Mouse (Mus musculus): ENCODE measurements around the gene Mepce. TPM values are rescaled to one million over a fixed set of nuclear protein-coding genes. Genes with fewer than 3 reads are reported as not detected.
"Not testable (repeated sequence)": the region's sequence is repeated elsewhere in the genome, so short reads cannot be mapped to it uniquely, and the experiment has no call there.

Gene Mepce
- total RNA-seq, 2 experiments from 2014 or later = 30.1 to 35.3 TPM

GRCm38 (mm10) chr5:137770709-137771108, 16.7 kb downstream of the Mepce start:
- intact Hi-C loops (cut with DNase I) = no loop called here
- DNase-seq (ENCODE audit: extremely low spot score in 1 of 2, low spot score in 2 of 2) = no peak

DNA sequence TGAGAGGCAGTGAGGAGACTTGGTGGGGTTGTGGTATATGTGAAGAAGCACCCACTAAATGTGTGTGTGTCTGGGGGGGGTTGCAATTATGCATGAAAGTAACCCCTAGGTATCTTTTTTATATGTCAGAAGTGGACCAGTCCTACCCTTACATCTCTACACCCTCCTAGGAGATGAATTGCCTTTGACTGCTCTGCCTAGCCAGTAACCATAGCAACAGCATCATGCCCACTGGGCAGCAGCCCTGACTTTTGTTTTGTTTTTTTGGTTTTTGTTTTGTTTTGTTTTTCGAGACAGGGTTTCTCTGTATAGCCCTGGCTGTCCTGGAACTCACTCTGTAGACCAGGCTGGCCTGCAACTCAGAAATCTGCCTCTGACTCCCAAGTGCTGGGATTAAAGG, 19.0 kb downstream of the Mepce start:
- intact Hi-C loops (cut with DNase I) = no loop called here
- DNase-seq (ENCODE audit: extremely low spot score in 1 of 2, low spot score in 2 of 2) = no peak

DNA sequence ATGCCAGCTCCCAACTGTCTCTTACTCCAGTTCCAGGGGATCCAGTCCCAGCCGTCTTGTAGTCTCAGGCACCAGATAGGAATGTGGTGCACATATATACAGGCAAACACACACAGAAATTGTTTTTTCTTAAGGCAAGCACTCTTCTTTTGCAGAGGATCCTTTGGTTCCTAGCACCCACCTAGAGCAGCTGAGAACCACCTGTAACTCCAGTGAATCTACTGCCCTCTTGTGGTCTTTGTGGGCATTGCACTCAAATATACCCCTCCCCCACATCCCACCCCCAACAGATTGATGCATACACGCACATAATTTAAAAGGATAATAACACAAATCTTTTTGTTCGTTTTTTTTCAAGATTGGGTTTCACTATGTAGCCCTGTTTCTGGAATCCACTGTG, 21.2 kb downstream of the Mepce start:
- intact Hi-C loops (cut with DNase I) = no loop called here

GRCm38 (mm10) chr5:137764609-137765340, 22.7 kb downstream of the Mepce start:
- no peak for DNase-seq (ENCODE audit: extremely low spot score in 1 of 2, low spot score in 2 of 2)
- intact Hi-C loops (cut with DNase I) = no loop called here

More for the DNA sequence above, 21.2 kb downstream of the Mepce start:
- DNase-seq (ENCODE audit: extremely low spot score in 1 of 2, low spot score in 2 of 2) = no peak

DNA sequence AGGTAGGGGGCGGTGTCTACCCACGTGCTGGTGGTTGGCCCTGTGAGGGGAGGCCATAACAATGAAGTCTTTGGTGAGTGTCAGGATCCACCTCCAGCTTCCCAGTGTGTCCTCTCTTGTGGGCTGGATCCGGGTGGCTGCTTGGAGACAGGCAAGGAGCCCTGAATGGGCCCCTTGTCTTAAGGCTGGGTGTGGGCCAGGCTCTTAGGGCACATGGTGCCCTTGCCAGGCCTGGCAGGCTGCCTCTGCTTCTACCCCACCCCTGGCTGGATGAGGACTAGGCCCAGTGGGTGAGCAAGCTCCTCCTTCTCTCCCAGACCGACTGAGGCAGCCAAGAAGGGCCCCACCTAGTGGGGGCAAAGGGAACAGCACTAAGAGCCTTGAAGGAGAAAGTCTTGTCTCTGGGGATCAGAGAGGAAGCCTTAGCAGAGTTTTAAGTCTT, 27.5 kb downstream of the Mepce start:
- intact Hi-C loops (cut with DNase I) = no loop called here
- DNase-seq (ENCODE audit: extremely low spot score in 1 of 2, low spot score in 2 of 2) = peak; percentile 87 to 91

- intact Hi-C loops (cut with DNase I) = no loop called here
- no peak for DNase-seq (ENCODE audit: extremely low spot score in 1 of 2, low spot score in 2 of 2)
Measured at GRCm38 (mm10) chr5:137758921-137759534, 28.4 kb downstream of the Mepce start.

GRCm38 (mm10) chr5:137757887-137758286, 29.6 kb downstream of the Mepce start:
- intact Hi-C loops (cut with DNase I) = loop anchor here (2.0 kb wide), 1 partner anchor 101 kb away; no protein-coding TSS in a partner anchor
- peak; percentile 89 to 91 for DNase-seq (ENCODE audit: extremely low spot score in 1 of 2, low spot score in 2 of 2)

DNA sequence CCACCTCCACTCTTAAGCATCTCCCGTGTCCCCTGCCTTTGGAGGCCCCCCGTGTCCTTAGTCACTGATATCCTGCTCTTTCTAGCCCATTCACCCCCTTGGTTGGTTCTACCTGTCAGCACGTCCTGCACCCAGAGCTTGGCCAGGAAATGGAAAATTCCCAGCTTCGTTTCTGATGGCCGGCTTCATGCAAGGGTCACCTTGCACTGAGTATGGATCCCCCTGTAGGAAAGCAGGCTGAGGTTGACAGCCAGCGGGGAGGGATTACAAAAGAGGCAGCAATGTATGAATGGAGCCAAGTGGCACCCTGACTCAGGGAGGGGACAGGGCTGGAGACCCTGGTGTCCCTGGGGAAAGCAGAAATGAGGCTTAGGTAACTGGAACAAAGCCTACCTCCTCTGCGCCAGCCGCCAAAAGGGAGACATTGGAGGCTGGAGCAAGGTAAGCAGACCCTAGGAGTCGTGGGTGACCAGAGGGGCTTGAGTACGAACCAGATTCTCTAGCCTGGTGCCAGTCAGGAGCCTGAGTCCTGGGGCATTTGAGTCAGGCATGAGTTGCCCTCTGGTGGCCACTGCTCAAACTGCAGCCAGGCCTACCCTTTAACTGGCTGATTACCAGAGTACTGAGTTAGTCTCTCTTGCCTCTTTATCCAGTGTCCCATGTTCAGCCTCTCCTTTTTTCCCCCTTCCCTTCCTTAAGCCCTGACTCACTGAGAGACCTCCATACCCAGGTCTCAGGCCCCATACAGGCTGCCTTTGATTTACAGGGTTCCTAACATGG, 30.4 kb downstream of the Mepce start:
- DNase-seq (ENCODE audit: extremely low spot score in 1 of 2, low spot score in 2 of 2) = peak; percentile 82 to 88
- intact Hi-C loops (cut with DNase I) = loop anchor here (2.0 kb wide), 1 partner anchor 100 kb away; no protein-coding TSS in a partner anchor

- intact Hi-C loops (cut with DNase I) = loop anchor here (2.0 kb wide), 1 partner anchor 99 kb away; no protein-coding TSS in a partner anchor
- no peak for DNase-seq (ENCODE audit: extremely low spot score in 1 of 2, low spot score in 2 of 2)
Measured at GRCm38 (mm10) chr5:137756106-137756505, 31.3 kb downstream of the Mepce start.

DNA sequence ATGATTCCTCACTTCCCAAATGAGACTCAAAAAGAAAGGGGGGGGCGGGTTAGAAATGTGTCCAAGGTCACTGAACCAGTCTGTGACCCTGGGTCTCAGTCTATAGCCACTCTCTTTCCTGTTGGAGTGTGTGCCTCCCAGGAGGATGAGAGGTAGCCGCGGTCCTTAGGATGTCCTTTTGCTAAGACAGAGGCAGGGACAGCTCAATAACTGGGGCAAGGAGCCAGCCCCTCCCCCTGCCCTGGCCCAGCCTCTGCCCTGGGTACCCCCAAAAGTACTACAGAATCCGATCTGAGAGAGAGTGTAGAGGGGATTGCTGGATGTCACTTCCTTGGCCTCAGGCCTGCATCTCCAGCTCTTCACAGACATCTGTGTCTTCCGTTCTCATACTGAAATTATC, 32.0 kb downstream of the Mepce start:
- intact Hi-C loops (cut with DNase I) = no loop called here

GRCm38 (mm10) chr5:137753111-137753832, 34.2 kb downstream of the Mepce start:
- intact Hi-C loops (cut with DNase I) = no loop called here
- DNase-seq (ENCODE audit: extremely low spot score in 1 of 2, low spot score in 2 of 2) = no peak

More for the DNA sequence above, 32.0 kb downstream of the Mepce start:
- DNase-seq (ENCODE audit: extremely low spot score in 1 of 2, low spot score in 2 of 2) = no peak

DNA sequence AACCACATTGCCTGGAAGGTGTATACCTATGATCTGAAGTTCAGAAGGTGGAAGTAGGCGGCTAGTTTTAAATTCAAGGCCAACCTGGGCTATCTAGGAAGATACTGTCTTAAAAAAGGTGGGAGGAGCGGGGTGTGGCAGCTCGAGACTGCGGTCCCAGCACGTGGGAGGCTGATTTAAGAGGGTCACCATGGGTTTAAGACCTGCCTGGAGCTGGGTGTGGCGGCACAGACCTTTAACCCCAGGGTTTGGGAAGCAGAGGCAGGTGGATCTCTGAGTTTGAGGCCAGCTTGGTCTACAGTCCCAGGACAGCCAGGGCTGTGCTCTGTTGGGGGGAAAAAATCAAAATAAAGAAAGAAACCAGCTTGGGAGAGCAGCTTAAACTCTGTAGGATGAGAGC, 35.5 kb downstream of the Mepce start:
- no peak for DNase-seq (ENCODE audit: extremely low spot score in 1 of 2, low spot score in 2 of 2)
- intact Hi-C loops (cut with DNase I) = no loop called here

DNA sequence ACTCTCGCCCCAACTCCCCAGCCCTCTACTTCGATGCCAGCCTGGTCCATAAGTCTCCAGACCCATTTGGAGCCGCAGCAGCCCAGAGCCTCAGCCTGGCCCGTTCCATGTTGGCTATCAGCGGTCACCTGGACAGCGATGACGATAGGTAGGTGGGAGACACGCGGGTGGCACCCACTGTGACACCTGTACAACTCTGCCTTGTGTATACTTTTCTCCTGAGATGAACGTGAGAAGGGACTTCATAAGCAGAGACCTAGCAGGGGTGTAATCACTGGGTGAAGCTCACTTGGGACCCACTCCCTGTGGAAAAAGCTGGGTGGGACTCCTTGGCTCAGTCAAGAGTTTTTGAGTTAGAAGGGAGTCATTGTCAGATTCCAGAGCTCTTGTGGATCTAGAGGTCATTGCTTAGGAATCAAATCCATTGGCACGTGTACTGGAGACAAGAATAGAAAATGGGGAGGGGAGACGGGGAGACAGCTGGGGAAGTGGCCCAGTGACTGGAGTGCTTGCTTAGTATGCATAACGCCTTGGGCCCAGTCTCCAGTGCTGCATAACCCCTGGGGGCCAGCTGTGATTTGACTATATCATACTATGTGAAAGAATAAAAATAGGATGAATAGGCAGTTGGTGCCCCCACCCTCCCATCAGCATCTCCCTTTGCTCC, 36.1 kb downstream of the Mepce start:
- intact Hi-C loops (cut with DNase I) = no loop called here
- DNase-seq (ENCODE audit: extremely low spot score in 1 of 2, low spot score in 2 of 2) = no peak

GRCm38 (mm10) chr5:137750212-137750611, 37.2 kb downstream of the Mepce start:
- intact Hi-C loops (cut with DNase I) = not testable (repeated sequence)

GRCm38 (mm10) chr5:137749196-137749836, 38.1 kb downstream of the Mepce start:
- intact Hi-C loops (cut with DNase I) = no loop called here
- peak in 1 of 2 experiments; percentile 42 for DNase-seq (ENCODE audit: extremely low spot score in 1 of 2, low spot score in 2 of 2)

More at GRCm38 (mm10) chr5:137750212-137750611, 37.2 kb downstream of the Mepce start:
- DNase-seq (ENCODE audit: extremely low spot score in 1 of 2, low spot score in 2 of 2) = not testable (repeated sequence)

- peak in 1 of 2 experiments; percentile 57 for DNase-seq (ENCODE audit: extremely low spot score in 1 of 2, low spot score in 2 of 2)
- intact Hi-C loops (cut with DNase I) = no loop called here
Measured at GRCm38 (mm10) chr5:137748130-137748770, 39.2 kb downstream of the Mepce start.

GRCm38 (mm10) chr5:137747326-137747961, 40.0 kb downstream of the Mepce start:
- intact Hi-C loops (cut with DNase I) = no loop called here
- DNase-seq (ENCODE audit: extremely low spot score in 1 of 2, low spot score in 2 of 2) = peak in 1 of 2 experiments; percentile 77

All from left cerebral cortex, postnatal 10 days (tissue).